Mouse (Mus musculus) liver, embryonic 14.5 days (tissue): ENCODE results near the gene Klhl33. TPM values are rescaled to one million over a fixed set of nuclear protein-coding genes. Genes with fewer than 3 reads are reported as not detected.

Experiments used
- ATAC-seq: fragments of 200-750 bp; cut with Nextera tagmentation; 2 replicates; pipeline ENCODE4 v1.8.0; 2017; ENCODE audit warnings: moderate number of reproducible peaks, mild to moderate bottlenecking, moderate library complexity; ENCODE audit not compliant: insufficient read depth
- DNase-seq, 3 experiments: peaks; one replicate each; pipeline ENCODE4 v3.0.0-alpha.2; 2012 to 2013; ENCODE audit warnings: low read depth in 3 of 3, low spot score in 3 of 3
- H3K27ac ChIP-seq: fragments of 300-500 bp; sonication (generic); 2 replicates; pipeline ENCODE4 v1.5.1; 2014; ENCODE audit warnings: moderate library complexity, mild to moderate bottlenecking, control low read depth, inconsistent platforms
- H3K27me3 ChIP-seq: fragments of 300-500 bp; sonication (generic); 2 replicates; pipeline ENCODE4 v1.6.1; 2014; ENCODE audit warnings: mild to moderate bottlenecking, low read length, moderate library complexity; ENCODE audit not compliant: control insufficient read depth, insufficient read depth
- H3K36me3 ChIP-seq: fragments of 300-500 bp; sonication (generic); replicated peaks from 2 replicates; pipeline ENCODE4 v1.6.1; 2014; ENCODE audit warnings: low read depth; ENCODE audit not compliant: control insufficient read depth, insufficient read depth
- H3K4me1 ChIP-seq, 2 experiments: fragments of 200-500 bp in 1 of 2; fragments of 300-500 bp in 1 of 2; sonication (generic) in 1 of 2; replicated peaks; 2 replicates each; pipeline ENCODE4 v1.6.1; 2012 to 2014; ENCODE audit warnings: antibody characterized with exemption in 1 of 2, inconsistent platforms in 1 of 2, low read length in 1 of 2; ENCODE audit not compliant: control insufficient read depth in 2 of 2, insufficient read depth in 2 of 2
- H3K4me2 ChIP-seq: fragments of 300-500 bp; sonication (generic); 2 replicates; pipeline ENCODE4 v1.6.1; 2014; ENCODE audit warnings: low read depth, mild to moderate bottlenecking, control low read depth, moderate library complexity
- H3K4me3 ChIP-seq, 2 experiments: fragments of 200-500 bp in 1 of 2; fragments of 300-500 bp in 1 of 2; sonication (generic) in 1 of 2; 2 replicates each; pipeline ENCODE4 v1.5.1; 2012 to 2014; ENCODE audit warnings: low read depth in 2 of 2, low read length in 2 of 2, mild to moderate bottlenecking in 2 of 2, control low read depth in 1 of 2, inconsistent platforms in 1 of 2, moderate library complexity in 1 of 2; ENCODE audit not compliant: insufficient read depth in 1 of 2
- H3K9ac ChIP-seq: fragments of 300-500 bp; sonication (generic); replicated peaks from 2 replicates; pipeline ENCODE4 v1.6.1; 2014; ENCODE audit warnings: mild to moderate bottlenecking, control low read depth, moderate library complexity
- H3K9me3 ChIP-seq: fragments of 300-500 bp; sonication (generic); 2 replicates; pipeline ENCODE4 v1.6.1; 2016; ENCODE audit warnings: low read length, mixed read lengths; ENCODE audit not compliant: control insufficient read depth
- CTCF ChIP-seq: IDR thresholded peaks from 2 replicates; pipeline ENCODE4 v1.5.1; 2016; ENCODE audit warnings: antibody characterized with exemption, low read depth, control low read depth
- EP300 ChIP-seq: IDR thresholded peaks from 2 replicates; pipeline ENCODE4 v1.6.1; 2016; ENCODE audit warnings: antibody characterized with exemption, low read depth
- WGBS: fragments of 180-500 bp; shearing (Covaris S2); extraction: QIAGEN DNeasy Blood & Tissue Kit; methylation state at CpG from one replicate; pipeline ENCODE4 v1.1.7; 2014; ENCODE audit not compliant: insufficient replicate concordance; 5-methylcytosine and 5-hydroxymethylcytosine counted together
- polyA plus RNA-seq, 2 experiments: library from polyadenylated mRNA; depleted of rRNA in 1 of 2; stranded (reverse) in 1 of 2; unstranded in 1 of 2; fragments of >200 nt; fragmentation: Nextera tagmentation in 1 of 2; extraction: Ambion mirVana in 1 of 2; gene quantifications; 2 replicates each; pipeline versions ENCODE4 v1.2.1 to v1.2.3; 2012 to 2014

Gene Klhl33
- polyA plus RNA-seq, 2 experiments: 0.08 to 0.16 TPM

- Histone ChIP-seq H3K27ac (no peak overlapping the region), H3K4me2 (no peak overlapping the region), H3K9ac (no peak overlapping the region), H3K27me3 (no peaks in the 10 kb centered on the region), H3K9me3 (no peaks in the 10 kb centered on the region), H3K4me3 (no peak overlapping the region), H3K36me3 (no peaks in the 10 kb centered on the region), H3K4me1 (no peaks in the 10 kb centered on the region)
- no peak for TF ChIP-seq EP300
- TF ChIP-seq CTCF: no peak
- ATAC-seq (no peak), DNase-seq (no peak)
- WGBS: 60% methylated on average over 10 of the region's 10 CpGs
Observed at GRCm38 (mm10) chr14:50862641-50863040, 34.7 kb downstream of the Klhl33 start.

DNA sequence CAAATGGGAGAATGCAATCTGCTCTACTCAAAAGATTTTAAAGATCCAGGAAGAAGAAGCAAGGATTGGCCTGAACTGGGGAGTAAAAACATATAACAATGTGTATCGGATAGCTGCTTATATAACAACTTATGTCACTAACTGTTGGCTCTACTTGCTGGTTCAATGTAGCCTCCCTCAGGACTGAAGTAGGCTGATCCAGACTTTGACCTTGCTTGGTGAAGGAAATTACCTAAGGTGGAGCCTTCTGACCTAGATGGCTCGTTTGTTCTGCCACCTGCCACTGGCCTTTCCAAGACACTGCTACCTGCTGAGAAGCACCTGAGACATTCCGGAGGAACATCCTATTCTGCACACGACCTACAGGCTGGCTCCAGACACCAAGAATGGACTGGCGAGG is 41.5 kb downstream of the Klhl33 start:
- H3K4me1 ChIP-seq: no peaks in the 10 kb centered on the region
- H3K27me3 ChIP-seq: no peaks in the 10 kb centered on the region
- no peak overlapping the region for H3K4me2 ChIP-seq
- no peak overlapping the region for H3K27ac ChIP-seq
- H3K4me3 ChIP-seq: no peak overlapping the region
- DNase-seq: no peak
- H3K9me3 ChIP-seq: no peaks in the 10 kb centered on the region
- no peak overlapping the region for H3K9ac ChIP-seq
- 74% methylated on average over 5 of the region's 5 CpGs for WGBS
- H3K36me3 ChIP-seq: no peaks in the 10 kb centered on the region
- no peak for ATAC-seq
- TF ChIP-seq CTCF (no peak), EP300 (no peak)

Other genes with a start within 250 kb of the Klhl33 start
- not detected in 2 replicates for gene Olfr747, start 204.3 kb downstream of the Klhl33 start, polyA plus RNA-seq (2012; rRNA removed)
- gene Olfr747, start 204.3 kb downstream of the Klhl33 start, polyA plus RNA-seq (2014; fragmentation: Nextera tagmentation; extraction: Ambion mirVana): not detected in 2 replicates
- gene Olfr748, start 190.1 kb downstream of the Klhl33 start, polyA plus RNA-seq (2012; rRNA removed): not detected in 2 replicates
- not detected in 2 replicates for gene Olfr748, start 190.1 kb downstream of the Klhl33 start, polyA plus RNA-seq (2014; fragmentation: Nextera tagmentation; extraction: Ambion mirVana)
- gene Olfr749, start 152.4 kb downstream of the Klhl33 start, polyA plus RNA-seq (2012; rRNA removed): not detected in 2 replicates
- not detected in 2 replicates for gene Olfr749, start 152.4 kb downstream of the Klhl33 start, polyA plus RNA-seq (2014; fragmentation: Nextera tagmentation; extraction: Ambion mirVana)
- 9.6 and 10.8 TPM in 2 replicates for gene Ttc5, start 112.0 kb downstream of the Klhl33 start, polyA plus RNA-seq (2012; rRNA removed)
- gene Ttc5, start 112.0 kb downstream of the Klhl33 start, polyA plus RNA-seq (2014; fragmentation: Nextera tagmentation; extraction: Ambion mirVana): 18.0 and 19.8 TPM in 2 replicates
- not detected in 2 replicates for gene Ccnb1ip1, start 89.8 kb downstream of the Klhl33 start, polyA plus RNA-seq (2012; rRNA removed)
- not detected in 2 replicates for gene Ccnb1ip1, start 89.8 kb downstream of the Klhl33 start, polyA plus RNA-seq (2014; fragmentation: Nextera tagmentation; extraction: Ambion mirVana)
- gene Parp2, start 89.7 kb downstream of the Klhl33 start, polyA plus RNA-seq (2012; rRNA removed): 20.6 and 32.9 TPM in 2 replicates
- 31.3 and 35.9 TPM in 2 replicates for gene Parp2, start 89.7 kb downstream of the Klhl33 start, polyA plus RNA-seq (2014; fragmentation: Nextera tagmentation; extraction: Ambion mirVana)
- gene Tep1, start 26.9 kb downstream of the Klhl33 start, polyA plus RNA-seq (2012; rRNA removed): 1.5 and 2.2 TPM in 2 replicates
- 3.0 and 4.1 TPM in 2 replicates for gene Tep1, start 26.9 kb downstream of the Klhl33 start, polyA plus RNA-seq (2014; fragmentation: Nextera tagmentation; extraction: Ambion mirVana)
- 19.9 and 34.5 TPM in 2 replicates for gene Osgep, start 27.4 kb upstream of the Klhl33 start, polyA plus RNA-seq (2012; rRNA removed)
- 54.8 and 59.7 TPM in 2 replicates for gene Osgep, start 27.4 kb upstream of the Klhl33 start, polyA plus RNA-seq (2014; fragmentation: Nextera tagmentation; extraction: Ambion mirVana)
- gene Apex1, start 27.5 kb upstream of the Klhl33 start, polyA plus RNA-seq (2012; rRNA removed): 34.5 and 51.3 TPM in 2 replicates
- 85.7 and 90.8 TPM in 2 replicates for gene Apex1, start 27.5 kb upstream of the Klhl33 start, polyA plus RNA-seq (2014; fragmentation: Nextera tagmentation; extraction: Ambion mirVana)
- gene Pip4p1, start 33.3 kb upstream of the Klhl33 start, polyA plus RNA-seq (2012; rRNA removed): 16.7 and 24.7 TPM in 2 replicates
- gene Pip4p1, start 33.3 kb upstream of the Klhl33 start, polyA plus RNA-seq (2014; fragmentation: Nextera tagmentation; extraction: Ambion mirVana): 16.9 and 18.7 TPM in 2 replicates
- gene Pnp, start 33.6 kb upstream of the Klhl33 start, polyA plus RNA-seq (2012; rRNA removed): 65.8 and 81.4 TPM in 2 replicates
- 87.0 and 91.4 TPM in 2 replicates for gene Pnp, start 33.6 kb upstream of the Klhl33 start, polyA plus RNA-seq (2014; fragmentation: Nextera tagmentation; extraction: Ambion mirVana)
- 41.4 and 65.9 TPM in 2 replicates for gene Gm49342, start 47.0 kb upstream of the Klhl33 start, polyA plus RNA-seq (2012; rRNA removed)
- not detected in 2 replicates for gene Gm49342, start 47.0 kb upstream of the Klhl33 start, polyA plus RNA-seq (2014; fragmentation: Nextera tagmentation; extraction: Ambion mirVana)
- 6.5 and 9.8 TPM in 2 replicates for gene Pnp2, start 58.5 kb upstream of the Klhl33 start, polyA plus RNA-seq (2012; rRNA removed)
- 12.0 and 13.7 TPM in 2 replicates for gene Pnp2, start 58.5 kb upstream of the Klhl33 start, polyA plus RNA-seq (2014; fragmentation: Nextera tagmentation; extraction: Ambion mirVana)
- not detected in 2 replicates for gene Rnase10, start 110.2 kb upstream of the Klhl33 start, polyA plus RNA-seq (2012; rRNA removed)
- not detected in 2 replicates for gene Rnase10, start 110.2 kb upstream of the Klhl33 start, polyA plus RNA-seq (2014; fragmentation: Nextera tagmentation; extraction: Ambion mirVana)
- gene Rnase9, start 144.4 kb upstream of the Klhl33 start, polyA plus RNA-seq (2012; rRNA removed): not detected in 2 replicates
- not detected in 2 replicates for gene Rnase9, start 144.4 kb upstream of the Klhl33 start, polyA plus RNA-seq (2014; fragmentation: Nextera tagmentation; extraction: Ambion mirVana)
- gene Rnase11, start 152.7 kb upstream of the Klhl33 start, polyA plus RNA-seq (2012; rRNA removed): not detected in 2 replicates
- not detected in 2 replicates for gene Rnase11, start 152.7 kb upstream of the Klhl33 start, polyA plus RNA-seq (2014; fragmentation: Nextera tagmentation; extraction: Ambion mirVana)
- 0.69 and 0.95 TPM in 2 replicates for gene Rnase12, start 160.2 kb upstream of the Klhl33 start, polyA plus RNA-seq (2012; rRNA removed)
- 0.91 and 1.8 TPM in 2 replicates for gene Rnase12, start 160.2 kb upstream of the Klhl33 start, polyA plus RNA-seq (2014; fragmentation: Nextera tagmentation; extraction: Ambion mirVana)
- not detected in 2 replicates for gene Olfr750, start 176.9 kb upstream of the Klhl33 start, polyA plus RNA-seq (2012; rRNA removed)
- gene Olfr750, start 176.9 kb upstream of the Klhl33 start, polyA plus RNA-seq (2014; fragmentation: Nextera tagmentation; extraction: Ambion mirVana): not detected in 2 replicates
- 12.8 and 15.0 TPM in 2 replicates for gene Rnase4, start 193.6 kb upstream of the Klhl33 start, polyA plus RNA-seq (2012; rRNA removed)
- 20.2 and 21.9 TPM in 2 replicates for gene Rnase4, start 193.6 kb upstream of the Klhl33 start, polyA plus RNA-seq (2014; fragmentation: Nextera tagmentation; extraction: Ambion mirVana)
- 3.3 and 3.4 TPM in 2 replicates for gene Ang, start 193.6 kb upstream of the Klhl33 start, polyA plus RNA-seq (2012; rRNA removed)
- gene Ang, start 193.6 kb upstream of the Klhl33 start, polyA plus RNA-seq (2014; fragmentation: Nextera tagmentation; extraction: Ambion mirVana): 5.4 and 7.1 TPM in 2 replicates
- not detected in 2 replicates for gene Eddm3b, start 216.9 kb upstream of the Klhl33 start, polyA plus RNA-seq (2012; rRNA removed)
- gene Eddm3b, start 216.9 kb upstream of the Klhl33 start, polyA plus RNA-seq (2014; fragmentation: Nextera tagmentation; extraction: Ambion mirVana): not detected in 2 replicates
- 1.9 and 2.8 TPM in 2 replicates for gene Rnase6, start 226.4 kb upstream of the Klhl33 start, polyA plus RNA-seq (2012; rRNA removed)
- 3.6 TPM in 2 replicates for gene Rnase6, start 226.4 kb upstream of the Klhl33 start, polyA plus RNA-seq (2014; fragmentation: Nextera tagmentation; extraction: Ambion mirVana)
- not detected in 2 replicates for gene Rnase1, start 249.3 kb upstream of the Klhl33 start, polyA plus RNA-seq (2012; rRNA removed)
- not detected in 2 replicates for gene Rnase1, start 249.3 kb upstream of the Klhl33 start, polyA plus RNA-seq (2014; fragmentation: Nextera tagmentation; extraction: Ambion mirVana)